Mouse (Mus musculus): ENCODE data around the gene Smim1.
A peak's percentile ranks its signal among the peaks of the same experiment; 100 is the strongest.

DNA sequence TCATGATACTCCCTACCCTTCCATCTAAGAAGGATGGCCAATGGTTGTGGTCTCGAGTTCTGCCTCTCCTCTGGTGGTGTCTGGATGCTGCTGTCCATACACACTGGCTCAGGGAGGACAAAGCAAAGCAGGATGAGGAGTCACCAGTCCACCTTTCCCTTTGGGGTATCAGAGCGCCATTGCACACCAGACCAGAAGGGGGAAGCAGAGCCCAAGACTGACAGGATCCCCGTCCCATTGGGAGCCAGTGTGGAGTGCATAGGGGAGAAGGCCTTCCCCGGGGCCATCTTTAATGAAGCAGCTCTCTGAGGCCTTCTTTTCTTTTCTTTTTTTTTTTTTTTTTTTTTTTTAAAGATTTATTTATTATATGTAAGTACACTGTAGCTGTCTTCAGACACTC is 27.0 kb upstream of the Smim1 start:
- TF ChIP-seq POLR2A (IDR thresholded peaks at IDR 0.05; ENCODE audit: control insufficient read depth, low read depth, low read length) (no peak), CTCF (IDR thresholded peaks at IDR 0.05; ENCODE audit: control insufficient read depth, insufficient read depth, insufficient replicate concordance, low read depth, low read length) (peak; percentile 14; the same call in 1 of the 2 replicates)

Data from testis, adult 2 months (tissue).